Mouse (Mus musculus) MEL (cell line): ENCODE data around the gene Tcirg1. TPM values are rescaled to one million over a fixed set of nuclear protein-coding genes. Genes with fewer than 3 reads are reported as not detected.
A peak's percentile ranks its signal among the peaks of the same experiment; 100 is the strongest.

Source experiments
- DNase-seq: peaks from one replicate; pipeline ENCODE4 v3.0.0; 2011; ENCODE audit warnings: low read depth, low spot score
- H3K27ac ChIP-seq: 2 replicates; pipeline ENCODE4 v1.5.1; 2012; ENCODE audit warnings: low read depth, mild to moderate bottlenecking, control low read depth, low read length, moderate library complexity; ENCODE audit not compliant: control insufficient read depth
- H3K27me3 ChIP-seq, 2 experiments: fragments of 150-350 bp in 1 of 2; sonication (generic) in 1 of 2; 2 replicates each; pipeline ENCODE4 v1.6.1; 2012; ENCODE audit warnings: low read length in 2 of 2, mild to moderate bottlenecking in 2 of 2, improper control_type of control experiment in 1 of 2, moderate library complexity in 1 of 2; ENCODE audit not compliant: insufficient read depth in 2 of 2, control insufficient read depth in 1 of 2
- H3K36me3 ChIP-seq, 2 experiments: 2 replicates each; pipeline ENCODE4 v1.6.1; 2012 to 2014; ENCODE audit warnings: low read length in 2 of 2, improper control_type of control experiment in 1 of 2, inconsistent platforms in 1 of 2, mild to moderate bottlenecking in 1 of 2; ENCODE audit not compliant: insufficient read depth in 2 of 2, control insufficient read depth in 1 of 2
- H3K4me1 ChIP-seq, 2 experiments: fragments of 150-350 bp in 1 of 2; sonication (generic) in 1 of 2; 2 replicates each; pipeline ENCODE4 v1.6.1; 2012; ENCODE audit warnings: low read length in 2 of 2, improper control_type of control experiment in 1 of 2, mild to moderate bottlenecking in 1 of 2; ENCODE audit not compliant: insufficient read depth in 2 of 2, control insufficient read depth in 1 of 2
- H3K4me3 ChIP-seq, 2 experiments: fragments of 150-350 bp in 1 of 2; sonication (generic) in 1 of 2; 2 replicates each; pipeline ENCODE4 v1.5.1; 2012; ENCODE audit warnings: low read depth in 2 of 2, low read length in 2 of 2, mild to moderate bottlenecking in 2 of 2, moderate library complexity in 2 of 2, control low read depth in 1 of 2, improper control_type of control experiment in 1 of 2; ENCODE audit not compliant: control insufficient read depth in 1 of 2, insufficient read depth in 1 of 2
- H3K79me2 ChIP-seq: 2 replicates; pipeline ENCODE4 v1.6.1; 2012; ENCODE audit warnings: mild to moderate bottlenecking, low read length, moderate library complexity; ENCODE audit not compliant: control insufficient read depth, poor library complexity, insufficient read depth
- H3K9ac ChIP-seq: 2 replicates; pipeline ENCODE4 v1.6.1; 2012; ENCODE audit warnings: low read depth, mild to moderate bottlenecking, control low read depth, low read length, moderate library complexity; ENCODE audit not compliant: control insufficient read depth, poor library complexity, severe bottlenecking
- H3K9me3 ChIP-seq: fragments of 150-350 bp; sonication (generic); replicated peaks from 2 replicates; pipeline ENCODE4 v1.6.1; 2012; ENCODE audit warnings: mild to moderate bottlenecking, low read length, improper control_type of control experiment, moderate library complexity; ENCODE audit not compliant: insufficient read depth
- BHLHE40 ChIP-seq: IDR thresholded peaks from 2 replicates; pipeline ENCODE4 v1.6.1; 2012; ENCODE audit warnings: low read depth, mild to moderate bottlenecking, inconsistent platforms, low read length, improper control_type of control experiment, borderline replicate concordance
- CHD1 ChIP-seq: IDR thresholded peaks from 2 replicates; pipeline ENCODE4 v1.6.1; 2012; ENCODE audit warnings: low read depth, mild to moderate bottlenecking, inconsistent platforms, low read length, improper control_type of control experiment
- CHD2 ChIP-seq: IDR thresholded peaks from 2 replicates; pipeline ENCODE4 v1.6.1; 2011; ENCODE audit warnings: low read length, improper control_type of control experiment
- E2F4 ChIP-seq: IDR thresholded peaks from 2 replicates; pipeline ENCODE4 v1.6.1; 2011; ENCODE audit warnings: low read depth, low read length, improper control_type of control experiment, borderline replicate concordance
- ELF1 ChIP-seq: IDR thresholded peaks from 2 replicates; pipeline ENCODE4 v1.6.1; 2014; ENCODE audit warnings: low read depth, mild to moderate bottlenecking, inconsistent platforms, low read length, improper control_type of control experiment, moderate library complexity
- EP300 ChIP-seq, 2 experiments: IDR thresholded peaks; 2 replicates each; pipeline ENCODE4 v1.6.1; 2011; ENCODE audit warnings: improper control_type of control experiment in 2 of 2, low read length in 2 of 2, low read depth in 1 of 2, mild to moderate bottlenecking in 1 of 2
- ETS1 ChIP-seq: IDR thresholded peaks from 2 replicates; pipeline ENCODE4 v1.6.1; 2012; ENCODE audit warnings: low read depth, mild to moderate bottlenecking, inconsistent platforms, low read length, improper control_type of control experiment, moderate library complexity
- HCFC1 ChIP-seq: IDR thresholded peaks from 2 replicates; pipeline ENCODE4 v1.6.1; 2012; ENCODE audit warnings: low read depth, mild to moderate bottlenecking, inconsistent platforms, low read length, improper control_type of control experiment, moderate library complexity
- NELFE ChIP-seq: IDR thresholded peaks from 2 replicates; pipeline ENCODE4 v1.6.1; 2011; ENCODE audit warnings: low read depth, low read length, improper control_type of control experiment
- POLR2AphosphoS2 ChIP-seq: IDR thresholded peaks from 2 replicates; pipeline ENCODE4 v1.6.1; 2011; ENCODE audit warnings: low read length, improper control_type of control experiment
- RCOR1 ChIP-seq: IDR thresholded peaks from 2 replicates; pipeline ENCODE4 v1.6.1; 2012; ENCODE audit warnings: low read depth, mild to moderate bottlenecking, inconsistent platforms, low read length, improper control_type of control experiment
- SIN3A ChIP-seq: IDR thresholded peaks from 2 replicates; pipeline ENCODE4 v1.6.1; 2012; ENCODE audit warnings: low read length, improper control_type of control experiment, inconsistent platforms
- TAL1 ChIP-seq: IDR thresholded peaks from 2 replicates; pipeline ENCODE4 v1.6.1; 2012; ENCODE audit warnings: mild to moderate bottlenecking, inconsistent platforms, low read length, moderate library complexity, mixed read lengths
- USF2 ChIP-seq, 2 experiments: IDR thresholded peaks; 2 replicates each; pipeline ENCODE4 v1.6.1; 2011 to 2012; ENCODE audit warnings: improper control_type of control experiment in 2 of 2, low read length in 2 of 2, borderline replicate concordance in 1 of 2, inconsistent platforms in 1 of 2, low read depth in 1 of 2, mild to moderate bottlenecking in 1 of 2; ENCODE audit not compliant: insufficient read depth in 1 of 2
- ZNF384 ChIP-seq: IDR thresholded peaks from 2 replicates; pipeline ENCODE4 v1.6.1; 2012; ENCODE audit warnings: low read depth, mild to moderate bottlenecking, inconsistent platforms, low read length, improper control_type of control experiment
- polyA plus RNA-seq, 2 experiments: library from polyadenylated mRNA; stranded (reverse) in 1 of 2; unstranded in 1 of 2; fragments of >175 nt in 1 of 2; fragments of >200 nt in 1 of 2; gene quantifications; 2 replicates each; pipeline versions ENCODE4 v1.2.1 to v1.2.4; 2012; ENCODE audit warnings: low replicate concordance in 2 of 2, low read depth in 1 of 2; ENCODE audit not compliant: insufficient read length in 2 of 2, insufficient read depth in 1 of 2, missing spikeins in 1 of 2
- total RNA-seq: library from RNA; depleted of rRNA; stranded (reverse); fragments of 300-350 nt; gene quantifications from 2 replicates; pipeline ENCODE4 v1.2.3, GENCODE M21; 2012

Tcirg1 gene
- total and polyA plus RNA-seq, 3 experiments = 21.4 to 32.6 TPM; not detected in 1

- DNase-seq = no peak
- Histone ChIP-seq H3K36me3 (no peaks in the 10 kb centered on the region), H3K4me3 (no peak overlapping the region), H3K27ac (no peak overlapping the region), H3K9me3 (no peaks in the 10 kb centered on the region)
- no peak for TF ChIP-seq HCFC1
- no peak for TF ChIP-seq USF2 (IDR thresholded peaks at IDR 0.05; ENCODE audit: borderline replicate concordance in 1 of 2, insufficient read depth in 1 of 2, low read depth in 1 of 2, low read length in 2 of 2)
- TF ChIP-seq NELFE = no peak
- no peak for TF ChIP-seq E2F4
- TF ChIP-seq BHLHE40 = no peak
- TF ChIP-seq POLR2AphosphoS2 = no peak
- no peak for TF ChIP-seq ELF1
- no peak for TF ChIP-seq ZNF384
- TF ChIP-seq, all 39 proteins: peak for 0
- no peaks in the 10 kb centered on the region for H3K27me3 ChIP-seq
- H3K4me1 ChIP-seq = no peaks in the 10 kb centered on the region
- no peaks in the 10 kb centered on the region for H3K79me2 ChIP-seq
- H3K9ac ChIP-seq = no peak overlapping the region
Observed at GRCm38 (mm10) chr19:3884325-3884990, 22.5 kb downstream of the Tcirg1 start.

- DNase-seq = peak; percentile 34
- Histone ChIP-seq H3K27me3 (no peaks in the 10 kb centered on the region), H3K36me3 (no peaks in the 10 kb centered on the region), H3K9me3 (no peaks in the 10 kb centered on the region), H3K79me2 (no peaks in the 10 kb centered on the region), H3K4me1 (no peaks in the 10 kb centered on the region), H3K4me3 (no peak overlapping the region), H3K9ac (no peak overlapping the region), H3K27ac (no peak overlapping the region)
- TF ChIP-seq RCOR1 (no peak), ETS1 (no peak), CHD2 (no peak), CHD1 (no peak), ELF1 (no peak), SIN3A (no peak), EP300 (IDR thresholded peaks at IDR 0.05; ENCODE audit: low read depth in 1 of 2, low read length in 2 of 2) (no peak), TAL1 (no peak), BHLHE40 (no peak), NELFE (no peak)
Observed at GRCm38 (mm10) chr19:3882214-3882613, 24.7 kb downstream of the Tcirg1 start.
